Mouse (Mus musculus) liver, embryonic 13.5 days (tissue): ENCODE data around the gene Cav1. TPM values are rescaled to one million over a fixed set of nuclear protein-coding genes. Genes with fewer than 3 reads are reported as not detected.

ENCODE experiments used
- ATAC-seq: fragments of 200-750 bp; cut with Nextera tagmentation; 2 replicates; pipeline ENCODE4 v1.8.0; 2017; ENCODE audit warnings: low read depth, mild to moderate bottlenecking, moderate number of reproducible peaks, moderate library complexity
- DNase-seq: peaks from one replicate; pipeline ENCODE4 v3.0.0; 2022
- H3K27ac ChIP-seq: fragments of 300-500 bp; sonication (generic); 2 replicates; pipeline ENCODE4 v1.5.1; 2015; ENCODE audit warnings: moderate library complexity, mild to moderate bottlenecking, inconsistent platforms
- H3K27me3 ChIP-seq: fragments of 300-500 bp; sonication (generic); 2 replicates; pipeline ENCODE4 v1.6.1; 2015; ENCODE audit warnings: mild to moderate bottlenecking, inconsistent platforms
- H3K36me3 ChIP-seq: fragments of 300-500 bp; sonication (generic); 2 replicates; pipeline ENCODE4 v1.6.1; 2015; ENCODE audit warnings: mild to moderate bottlenecking, inconsistent platforms
- H3K4me1 ChIP-seq: fragments of 300-500 bp; sonication (generic); replicated peaks from 2 replicates; pipeline ENCODE4 v1.6.1; 2015; ENCODE audit warnings: inconsistent platforms
- H3K4me2 ChIP-seq: fragments of 300-500 bp; sonication (generic); 2 replicates; pipeline ENCODE4 v1.6.1; 2015; ENCODE audit warnings: inconsistent platforms, mild to moderate bottlenecking, moderate library complexity
- H3K4me3 ChIP-seq: fragments of 300-500 bp; sonication (generic); replicated peaks from 2 replicates; pipeline ENCODE4 v1.5.1; 2015; ENCODE audit warnings: mild to moderate bottlenecking, inconsistent platforms
- H3K9ac ChIP-seq: fragments of 300-500 bp; sonication (generic); 2 replicates; pipeline ENCODE4 v1.6.1; 2015; ENCODE audit warnings: mild to moderate bottlenecking, inconsistent platforms
- H3K9me3 ChIP-seq: fragments of 300-500 bp; sonication (generic); replicated peaks from 2 replicates; pipeline ENCODE4 v1.6.1; 2016; ENCODE audit warnings: inconsistent platforms
- WGBS: fragments of 180-500 bp; shearing (Covaris S2); methylation state at CpG from one replicate; pipeline ENCODE4 v1.1.7; 2015; ENCODE audit not compliant: insufficient replicate concordance; 5-methylcytosine and 5-hydroxymethylcytosine counted together
- polyA plus RNA-seq: library from polyadenylated mRNA; unstranded; fragments of >200 nt; fragmentation: Nextera tagmentation; extraction: Ambion mirVana; gene quantifications from 2 replicates; pipeline ENCODE4 v1.2.1, GENCODE M21; 2015

Cav1 gene
- polyA plus RNA-seq, 1 experiment from 2014 or later: 3.7 TPM

DNA sequence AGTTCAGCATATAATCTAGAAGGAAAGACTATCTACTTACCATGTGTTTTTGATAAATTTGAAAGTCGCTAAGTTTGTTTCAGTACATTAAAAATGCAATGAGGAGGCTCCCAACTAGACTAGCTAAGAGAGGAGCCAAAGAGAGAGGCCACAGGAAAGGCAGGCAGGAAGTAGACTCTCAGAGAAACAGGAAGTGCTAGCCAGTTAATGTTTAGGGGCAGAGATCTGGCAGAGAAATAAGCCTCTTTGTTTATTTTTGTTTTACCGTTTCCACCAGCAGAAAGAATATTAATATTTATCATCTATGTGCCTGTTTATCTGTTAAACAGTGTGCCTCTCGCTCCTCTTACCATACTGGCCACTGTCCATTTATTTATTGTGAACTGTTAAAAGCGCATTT, 19.8 kb upstream of the Cav1 start:
- DNase-seq (no peak), ATAC-seq (no peak)
- no peak overlapping the region for H3K4me3 ChIP-seq
- H3K27ac ChIP-seq: no peak overlapping the region
- WGBS: 36% methylated on average over 4 of the region's 4 CpGs
- no peak overlapping the region for H3K9ac ChIP-seq
- no peaks in the 10 kb centered on the region for H3K27me3 ChIP-seq
- no peak overlapping the region for H3K4me2 ChIP-seq
- H3K36me3 ChIP-seq: no peaks in the 10 kb centered on the region
- H3K4me1 ChIP-seq: 0 out of 2 replicates have a peak, but pooled peaks cover 4% of the 10 kb centered on the region
- no peaks in the 10 kb centered on the region for H3K9me3 ChIP-seq

DNA sequence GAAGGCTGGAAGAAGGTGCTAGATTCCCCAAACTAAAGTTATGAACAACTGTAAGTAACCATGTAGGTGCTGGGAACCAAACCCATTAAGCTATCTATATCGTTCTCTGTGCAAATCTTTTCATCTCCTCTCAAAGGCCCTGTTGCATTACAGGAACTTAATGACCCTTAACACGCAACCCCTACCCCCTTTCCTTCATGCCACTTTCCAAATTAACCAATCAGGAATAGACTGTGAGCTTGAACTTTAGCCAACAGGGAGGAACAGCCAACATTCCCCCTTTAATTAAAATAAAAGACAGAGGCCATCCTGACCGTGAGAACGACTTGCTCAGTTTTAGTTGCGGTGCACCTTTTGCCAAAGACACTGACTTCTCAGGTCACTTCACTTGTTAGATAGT, 11.0 kb upstream of the Cav1 start:
- H3K4me1 ChIP-seq: no peaks in the 10 kb centered on the region
- WGBS: 66% methylated on average over 5 of the region's 5 CpGs
- DNase-seq (no peak), ATAC-seq (no peak)
- no peak overlapping the region for H3K4me2 ChIP-seq
- H3K4me3 ChIP-seq: no peak overlapping the region
- H3K27ac ChIP-seq: no peak overlapping the region
- H3K9me3 ChIP-seq: no peaks in the 10 kb centered on the region
- H3K36me3 ChIP-seq: no peaks in the 10 kb centered on the region
- H3K9ac ChIP-seq: no peak overlapping the region
- no peaks in the 10 kb centered on the region for H3K27me3 ChIP-seq

DNA sequence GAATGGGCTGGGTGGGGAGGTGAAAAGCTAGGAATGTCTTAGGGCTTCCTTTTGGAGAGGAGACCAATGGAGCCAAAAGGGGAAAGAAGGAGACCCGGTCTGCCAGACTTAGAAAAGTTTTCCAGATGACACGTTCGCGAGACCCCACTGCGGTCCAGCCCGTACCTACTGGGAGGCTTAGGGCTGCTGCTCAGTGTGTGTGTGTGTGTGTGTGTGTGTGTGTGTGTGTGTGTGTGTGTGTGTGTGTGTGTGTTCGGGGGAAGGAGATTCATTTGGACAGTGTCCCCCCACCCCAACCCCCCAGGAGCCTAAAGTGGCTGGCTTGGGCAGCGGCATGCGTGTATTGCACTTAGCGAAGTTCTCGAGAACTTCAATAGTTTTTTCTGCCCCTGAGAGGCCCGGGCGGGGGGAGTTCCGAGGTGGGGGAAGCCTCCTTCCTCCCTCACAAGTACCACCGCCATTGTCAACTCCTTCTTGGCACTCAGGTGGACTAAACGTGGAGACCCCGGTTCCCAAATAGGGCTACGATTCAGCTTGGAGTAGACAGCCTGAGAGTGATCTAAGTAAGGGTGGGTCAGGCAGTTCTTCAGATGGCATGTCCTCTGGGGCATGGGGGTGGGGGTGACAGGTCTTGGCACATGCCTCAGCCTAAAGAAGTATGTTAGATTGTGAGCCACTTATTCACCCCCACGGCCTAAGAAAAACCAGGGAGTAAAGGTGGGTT, 629 bp downstream of the Cav1 start:
- H3K4me1 ChIP-seq: peaks cover 10% of the 10 kb centered on the region
- no peaks in the 10 kb centered on the region for H3K36me3 ChIP-seq
- peaks cover 33% of the 10 kb centered on the region for H3K27me3 ChIP-seq
- ATAC-seq (no peak; the same call in 1 of the 2 replicates), DNase-seq (no peak)
- peak overlapping the region; percentile 40 for H3K4me3 ChIP-seq
- no peaks in the 10 kb centered on the region for H3K9me3 ChIP-seq
- H3K27ac ChIP-seq: no peak overlapping the region
- H3K9ac ChIP-seq: no peak overlapping the region
- 3% methylated on average over 18 of the region's 19 CpGs for WGBS
- peak overlapping the region; percentile 62 for H3K4me2 ChIP-seq

DNA sequence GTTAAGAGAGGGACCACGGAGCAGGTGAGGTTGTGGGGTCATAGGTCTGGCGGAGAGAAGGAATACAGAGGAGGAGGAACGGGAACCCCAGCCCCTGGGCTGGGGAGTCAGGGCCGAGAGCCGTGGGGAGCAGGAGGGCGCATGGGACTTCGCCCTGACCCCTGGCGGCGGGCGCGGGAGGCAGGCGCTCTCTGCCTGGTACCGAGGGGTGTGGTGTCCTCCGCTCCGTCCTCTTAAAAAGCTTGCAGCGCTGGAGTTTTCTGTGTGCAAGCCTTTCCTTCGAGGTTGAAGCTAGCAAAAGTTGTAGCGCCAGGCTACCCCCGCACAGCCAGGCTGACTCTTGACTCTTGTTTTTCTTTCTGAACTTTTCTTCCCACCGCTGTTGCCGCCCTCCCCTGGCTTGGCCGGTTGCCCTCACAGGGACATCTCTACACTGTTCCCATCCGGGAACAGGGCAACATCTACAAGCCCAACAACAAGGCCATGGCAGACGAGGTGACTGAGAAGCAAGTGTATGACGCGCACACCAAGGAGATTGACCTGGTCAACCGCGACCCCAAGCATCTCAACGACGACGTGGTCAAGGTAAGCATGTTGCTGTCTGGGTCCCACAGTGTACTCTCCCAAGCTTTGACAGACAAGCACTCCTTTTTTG, 1.5 kb downstream of the Cav1 start:
- WGBS: 1% methylated on average over 31 of the region's 31 CpGs
- peaks cover 10% of the 10 kb centered on the region for H3K4me1 ChIP-seq
- peak overlapping the region; percentile 40 for H3K4me3 ChIP-seq
- DNase-seq: peak; percentile 1
- no peak overlapping the region for H3K9ac ChIP-seq
- peaks cover 33% of the 10 kb centered on the region for H3K27me3 ChIP-seq
- ATAC-seq: peak; percentile 73
- H3K4me2 ChIP-seq: peak overlapping the region; percentile 62
- H3K27ac ChIP-seq: no peak overlapping the region
- no peaks in the 10 kb centered on the region for H3K36me3 ChIP-seq
- H3K9me3 ChIP-seq: no peaks in the 10 kb centered on the region

DNA sequence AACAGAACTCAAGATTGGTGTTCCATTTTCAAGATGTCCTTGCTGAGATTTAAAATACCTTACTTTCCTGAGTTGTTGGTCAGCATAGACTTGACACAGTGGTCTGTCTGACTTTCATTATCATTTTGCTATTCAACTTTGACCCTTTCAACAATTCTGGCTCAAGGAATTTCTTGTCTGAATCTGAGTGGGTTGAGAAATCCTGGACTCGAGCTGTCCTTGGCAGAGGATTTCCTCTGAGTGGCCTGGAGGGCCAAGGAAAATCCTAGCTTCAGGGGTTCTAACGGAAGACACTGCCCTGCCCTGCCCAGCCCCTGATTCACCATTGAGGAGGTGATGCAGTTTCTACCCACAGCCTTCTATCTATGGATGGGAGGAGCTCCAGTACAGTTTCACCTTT, 2.5 kb downstream of the Cav1 start:
- H3K4me1 ChIP-seq: peaks cover 10% of the 10 kb centered on the region
- DNase-seq: no peak
- no peak overlapping the region for H3K27ac ChIP-seq
- ATAC-seq: no peak
- H3K9ac ChIP-seq: no peak overlapping the region
- H3K36me3 ChIP-seq: no peaks in the 10 kb centered on the region
- H3K27me3 ChIP-seq: peaks cover 33% of the 10 kb centered on the region
- H3K9me3 ChIP-seq: no peaks in the 10 kb centered on the region
- H3K4me3 ChIP-seq: no peak overlapping the region
- 25% methylated on average over 2 of the region's 2 CpGs for whole genome bisulfite sequencing
- H3K4me2 ChIP-seq: no peak overlapping the region

DNA sequence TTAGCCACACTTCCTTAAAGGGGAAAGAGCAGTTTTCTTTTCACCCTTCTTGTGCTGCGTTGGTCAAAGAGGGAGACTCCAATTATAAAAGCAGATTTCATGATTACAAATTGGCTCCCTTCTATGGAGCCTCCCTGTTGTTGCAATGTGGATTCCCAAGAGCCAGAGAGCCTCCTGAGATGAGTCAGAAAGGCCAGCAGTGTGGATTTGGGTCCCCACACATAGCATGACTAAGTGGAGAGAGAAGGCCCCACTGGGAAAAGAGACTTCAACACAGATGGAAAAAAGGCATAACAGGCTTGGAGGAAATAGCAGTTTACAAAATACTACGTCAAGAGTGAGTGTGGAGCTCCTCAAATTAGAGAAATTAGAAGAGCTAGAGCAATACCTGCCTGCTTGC, 3.1 kb downstream of the Cav1 start:
- DNase-seq (no peak), ATAC-seq (no peak)
- Histone ChIP-seq H3K9ac (no peak overlapping the region), H3K27ac (no peak overlapping the region), H3K9me3 (no peaks in the 10 kb centered on the region), H3K27me3 (peaks cover 33% of the 10 kb centered on the region), H3K4me2 (no peak overlapping the region), H3K4me3 (no peak overlapping the region), H3K36me3 (no peaks in the 10 kb centered on the region), H3K4me1 (peaks cover 10% of the 10 kb centered on the region)
- WGBS: 53% methylated on average over 2 of the region's 2 CpGs

DNA sequence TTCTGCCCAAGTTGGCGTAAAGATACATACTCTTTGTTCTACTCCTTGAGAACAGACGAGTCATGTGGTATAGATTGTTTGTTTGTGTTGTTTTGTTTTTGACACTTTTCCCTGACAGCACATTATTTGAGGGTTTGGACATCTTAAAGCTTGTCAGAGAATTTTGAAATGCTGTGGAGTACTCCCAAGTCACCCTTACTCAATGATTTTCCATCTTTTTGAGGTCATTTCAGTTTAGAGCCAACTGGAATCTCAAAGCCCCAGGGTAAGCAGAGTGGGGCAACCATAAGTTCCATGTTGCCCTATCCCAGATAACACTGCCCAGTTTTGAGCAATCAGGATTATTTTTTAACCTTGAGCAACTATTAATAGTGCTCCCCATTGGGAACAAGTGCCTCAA, 8.1 kb downstream of the Cav1 start:
- DNase-seq: no peak
- Histone ChIP-seq H3K9me3 (no peaks in the 10 kb centered on the region), H3K9ac (no peak overlapping the region), H3K27ac (no peak overlapping the region), H3K4me1 (no peaks in the 10 kb centered on the region), H3K4me2 (no peak overlapping the region), H3K36me3 (no peaks in the 10 kb centered on the region), H3K4me3 (no peak overlapping the region), H3K27me3 (no peaks in the 10 kb centered on the region)
- no peak for ATAC-seq
- 66% methylated on average over 2 of the region's 2 CpGs for WGBS

DNA sequence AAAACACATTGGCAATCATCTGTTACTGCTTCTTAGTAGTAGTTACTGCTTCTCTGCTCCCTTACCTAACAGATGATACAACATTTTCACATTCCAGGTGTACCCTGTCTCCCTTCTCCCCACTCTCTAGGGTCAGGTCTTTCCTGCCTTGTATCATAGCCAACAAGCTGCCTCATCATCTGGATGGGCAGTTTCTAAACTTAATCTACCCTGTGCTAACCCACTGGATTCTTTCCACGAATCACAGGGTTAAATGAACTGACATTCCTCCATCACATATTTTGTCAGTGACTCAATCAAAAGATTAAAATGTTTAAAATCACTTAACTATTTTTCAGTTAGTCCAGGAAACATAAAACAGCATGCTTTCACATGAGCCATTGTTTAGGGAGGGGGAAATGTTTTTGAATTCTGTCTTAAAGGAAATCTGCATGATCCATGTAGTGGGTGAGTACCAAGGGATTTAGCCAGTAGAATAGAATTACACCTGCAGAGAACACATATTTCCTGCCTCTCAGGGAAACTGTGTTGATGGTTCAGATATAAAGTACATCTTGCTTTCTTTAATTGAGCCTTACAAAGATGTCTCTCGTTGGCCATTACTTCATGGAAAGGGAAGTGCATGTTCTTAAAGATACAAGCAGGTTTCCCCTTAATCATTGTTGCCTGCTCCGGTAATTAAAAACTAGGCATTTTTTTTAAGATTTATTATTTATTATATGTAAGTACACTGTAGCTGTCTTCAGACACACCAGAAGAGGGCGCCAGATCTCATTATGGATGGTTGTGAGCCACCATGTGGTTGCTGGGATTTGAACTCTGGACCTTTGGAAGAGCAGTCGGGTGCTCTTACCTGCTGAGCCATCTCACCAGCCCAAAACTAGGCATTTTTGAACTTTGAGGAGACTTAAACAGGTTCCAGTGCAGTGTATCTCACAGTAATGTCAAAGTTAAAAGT, 8.8 kb downstream of the Cav1 start:
- H3K27ac ChIP-seq: no peak overlapping the region
- no peaks in the 10 kb centered on the region for H3K27me3 ChIP-seq
- 51% methylated on average over 5 of the region's 5 CpGs for WGBS
- H3K9me3 ChIP-seq: no peaks in the 10 kb centered on the region
- DNase-seq (no peak), ATAC-seq (no peak)
- H3K36me3 ChIP-seq: no peaks in the 10 kb centered on the region
- H3K4me3 ChIP-seq: no peak overlapping the region
- no peak overlapping the region for H3K4me2 ChIP-seq
- H3K9ac ChIP-seq: no peak overlapping the region
- H3K4me1 ChIP-seq: no peaks in the 10 kb centered on the region

DNA sequence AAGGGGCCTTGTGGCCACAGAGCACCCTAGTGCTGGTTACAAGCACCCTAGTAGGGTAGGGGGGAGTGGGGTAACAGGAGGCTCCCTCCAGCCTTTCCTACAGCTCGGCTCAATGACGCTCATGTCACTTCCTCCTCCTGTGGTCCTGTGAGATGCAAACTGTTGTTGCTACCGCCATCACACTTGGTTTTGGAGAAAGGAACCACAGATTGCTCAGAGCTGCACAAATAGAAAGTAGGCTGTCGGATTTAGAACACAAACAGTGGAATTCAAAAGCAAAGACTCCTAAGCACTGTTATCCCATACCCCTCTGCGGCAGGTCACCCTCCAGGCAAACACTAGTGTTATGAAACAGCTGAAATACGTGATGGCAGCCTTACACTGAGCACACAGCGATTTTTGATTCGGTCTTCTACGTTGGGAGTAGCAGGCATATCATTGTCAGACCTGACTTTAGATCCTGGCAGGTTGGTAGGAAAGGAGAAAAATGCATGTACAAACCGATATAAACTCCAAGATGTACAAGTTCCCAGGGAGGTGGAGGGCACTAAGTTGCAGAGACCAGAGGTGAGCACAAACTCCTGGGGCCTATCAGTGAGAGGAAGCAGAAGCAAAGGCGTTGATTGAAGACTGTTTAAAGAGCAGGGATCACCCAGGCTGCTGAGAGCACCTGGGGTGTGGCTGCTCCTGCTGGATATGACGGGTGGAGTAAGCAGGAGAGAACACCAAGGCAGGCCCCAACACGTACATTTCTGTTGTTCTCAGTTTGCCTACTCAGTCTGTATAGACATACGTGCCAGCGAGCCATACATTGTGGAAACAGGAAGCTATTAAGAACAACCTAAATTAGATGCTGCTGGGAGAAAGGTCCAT, 10.4 kb downstream of the Cav1 start:
- no peaks in the 10 kb centered on the region for H3K9me3 ChIP-seq
- H3K36me3 ChIP-seq: no peaks in the 10 kb centered on the region
- ATAC-seq: no peak
- no peaks in the 10 kb centered on the region for H3K4me1 ChIP-seq
- no peaks in the 10 kb centered on the region for H3K27me3 ChIP-seq
- no peak overlapping the region for H3K27ac ChIP-seq
- no peak overlapping the region for H3K9ac ChIP-seq
- 47% methylated on average over 15 of the region's 15 CpGs for WGBS
- no peak overlapping the region for H3K4me3 ChIP-seq
- DNase-seq: no peak
- no peak overlapping the region for H3K4me2 ChIP-seq

DNA sequence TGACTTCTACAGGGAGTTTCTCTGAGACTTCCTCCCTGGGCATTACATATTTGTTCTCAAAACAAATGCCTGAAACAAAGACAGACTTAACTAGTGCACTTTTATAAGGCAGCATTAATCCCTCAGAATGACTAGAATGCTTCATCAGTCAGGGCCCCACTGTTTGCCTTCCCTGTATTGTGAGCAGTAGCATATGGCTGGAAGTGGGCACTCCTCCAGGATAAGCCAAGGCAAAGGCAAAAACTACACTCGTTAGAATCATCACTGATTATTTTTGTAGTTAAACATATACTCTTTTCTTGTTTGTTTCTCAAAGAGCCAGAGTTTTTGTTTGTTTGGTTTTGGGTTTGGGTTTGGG, 11.0 kb downstream of the Cav1 start:
- no peak overlapping the region for H3K4me2 ChIP-seq
- H3K27ac ChIP-seq: no peak overlapping the region
- WGBS: 27% methylated on average over 1 of the region's 1 CpGs
- no peaks in the 10 kb centered on the region for H3K9me3 ChIP-seq
- H3K36me3 ChIP-seq: no peaks in the 10 kb centered on the region
- H3K9ac ChIP-seq: no peak overlapping the region
- ATAC-seq (no peak), DNase-seq (no peak)
- no peaks in the 10 kb centered on the region for H3K27me3 ChIP-seq
- H3K4me1 ChIP-seq: no peaks in the 10 kb centered on the region
- H3K4me3 ChIP-seq: no peak overlapping the region

DNA sequence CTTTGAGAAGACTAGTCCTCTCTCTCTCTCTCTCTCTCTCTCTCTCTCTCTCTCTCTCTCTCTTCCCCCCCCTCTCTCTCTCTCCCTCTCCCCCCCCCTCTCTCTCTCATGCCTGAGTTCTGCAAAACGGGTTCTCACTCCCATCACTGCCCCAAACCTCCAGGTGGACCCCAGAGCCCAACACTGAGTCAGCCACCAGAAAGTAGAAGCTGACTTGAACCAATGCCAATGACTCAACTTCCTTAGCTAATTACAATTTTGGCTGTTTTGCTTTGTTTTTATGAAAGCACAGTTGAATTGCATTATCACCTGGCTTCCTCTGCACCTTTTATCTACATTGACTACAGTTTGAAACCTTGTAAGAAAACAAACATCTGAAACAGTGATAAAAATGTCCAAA, 11.8 kb downstream of the Cav1 start:
- 20% methylated on average over 1 of the region's 1 CpGs for WGBS
- Histone ChIP-seq H3K27ac (no peak overlapping the region), H3K27me3 (no peaks in the 10 kb centered on the region), H3K9me3 (no peaks in the 10 kb centered on the region), H3K4me2 (no peak overlapping the region), H3K4me3 (no peak overlapping the region), H3K4me1 (no peaks in the 10 kb centered on the region), H3K36me3 (no peaks in the 10 kb centered on the region), H3K9ac (no peak overlapping the region)
- ATAC-seq (no peak), DNase-seq (no peak)
